Mouse (Mus musculus) embryonic facial prominence, embryonic 10.5 days (tissue): Measurements from ENCODE around the gene Calb2. TPM values are rescaled to one million over a fixed set of nuclear protein-coding genes. Genes with fewer than 3 reads are reported as not detected.

Experiments used
- DNase-seq: peaks from one replicate; pipeline ENCODE4 v3.0.0-alpha.2; 2017; ENCODE audit warnings: low spot score
- H3K27ac ChIP-seq: fragments of 300-500 bp; sonication (generic); replicated peaks from 2 replicates; pipeline ENCODE4 v1.5.1; 2016; ENCODE audit warnings: mild to moderate bottlenecking
- H3K27me3 ChIP-seq: fragments of 300-500 bp; sonication (generic); replicated peaks from 2 replicates; pipeline ENCODE4 v1.6.1; 2016; ENCODE audit warnings: low read depth, mild to moderate bottlenecking; ENCODE audit not compliant: poor library complexity, severe bottlenecking
- H3K36me3 ChIP-seq: fragments of 300-500 bp; sonication (generic); replicated peaks from 2 replicates; pipeline ENCODE4 v1.6.1; 2016; ENCODE audit warnings: mild to moderate bottlenecking, moderate library complexity
- H3K4me1 ChIP-seq: fragments of 300-500 bp; sonication (generic); 2 replicates; pipeline ENCODE4 v1.6.1; 2016
- H3K4me3 ChIP-seq: fragments of 300-500 bp; sonication (generic); 2 replicates; pipeline ENCODE4 v1.5.1; 2016; ENCODE audit warnings: mild to moderate bottlenecking, moderate library complexity
- H3K9me3 ChIP-seq: fragments of 300-500 bp; sonication (generic); 2 replicates; pipeline ENCODE4 v1.6.1; 2016; ENCODE audit warnings: mild to moderate bottlenecking
- WGBS: fragments of 180-500 bp; shearing (Covaris S2); methylation state at CpG from one replicate; pipeline ENCODE4 v1.1.7; 2016; 5-methylcytosine and 5-hydroxymethylcytosine counted together
- polyA plus RNA-seq: library from polyadenylated mRNA; unstranded; fragments of >200 nt; fragmentation: Nextera tagmentation; extraction: Ambion mirVana; gene quantifications from 2 replicates; pipeline ENCODE4 v1.2.1, GENCODE M21; 2016

Gene Calb2
- polyA plus RNA-seq, 1 experiment from 2014 or later: 3.7 TPM

DNA sequence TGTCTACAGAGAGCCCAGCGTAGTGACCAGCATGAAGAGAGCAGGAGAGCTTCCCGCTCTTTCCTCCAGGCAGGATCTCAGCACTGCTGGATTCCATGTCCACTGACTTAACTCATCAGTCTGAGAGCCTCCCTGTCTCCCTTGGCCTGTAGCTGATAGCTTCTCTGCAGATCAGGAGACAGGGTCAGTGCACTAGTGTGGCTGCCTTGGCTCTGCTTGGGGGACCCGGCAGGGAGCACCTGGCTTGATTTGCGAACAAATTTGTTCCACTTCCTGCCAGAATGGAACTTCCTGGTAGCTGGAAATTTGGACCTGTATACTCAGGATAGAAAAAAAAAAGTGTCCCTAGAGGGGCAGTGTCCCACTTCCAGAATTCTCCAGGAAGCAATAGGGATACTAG is 6.8 kb upstream of the Calb2 start:
- H3K27me3 ChIP-seq: peaks cover 11% of the 10 kb centered on the region; the same call in 1 of the 2 replicates
- no peaks in the 10 kb centered on the region for H3K36me3 ChIP-seq
- H3K9me3 ChIP-seq: no peaks in the 10 kb centered on the region
- peaks cover 14% of the 10 kb centered on the region for H3K4me1 ChIP-seq
- no peak overlapping the region for H3K27ac ChIP-seq
- WGBS: 90% methylated on average over 4 of the region's 4 CpGs
- H3K4me3 ChIP-seq: no peak overlapping the region
- no peak for DNase-seq

GRCm38 (mm10) chr8:110172161-110172560 is 4.2 kb upstream of the Calb2 start:
- no peak for DNase-seq
- H3K27me3 ChIP-seq: peaks cover 33% of the 10 kb centered on the region
- no peak overlapping the region for H3K27ac ChIP-seq
- no peaks in the 10 kb centered on the region for H3K9me3 ChIP-seq
- no peak overlapping the region for H3K4me3 ChIP-seq
- H3K36me3 ChIP-seq: no peaks in the 10 kb centered on the region
- WGBS: 63% methylated on average over 6 of the region's 6 CpGs
- peaks cover 13% of the 10 kb centered on the region for H3K4me1 ChIP-seq

DNA sequence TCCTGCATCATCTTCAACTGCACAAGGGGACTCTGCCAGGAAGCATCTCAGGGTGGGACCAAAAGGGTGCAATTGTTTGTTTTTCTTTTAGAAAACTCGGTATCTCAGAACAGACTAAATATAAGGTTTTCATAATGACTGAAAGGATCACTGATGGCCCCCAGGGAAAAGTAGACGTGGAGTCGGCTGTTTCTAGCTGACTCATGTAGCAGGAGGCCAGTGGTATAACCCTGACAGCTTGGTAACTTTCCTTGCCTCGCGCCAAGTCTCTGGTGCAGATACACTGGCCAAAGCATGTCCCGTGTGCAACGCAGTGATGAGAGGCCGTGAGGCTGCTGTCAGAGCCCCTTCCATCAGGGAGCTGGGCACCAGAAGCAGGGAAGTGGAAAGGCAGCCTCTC is 1.7 kb downstream of the Calb2 start:
- Histone ChIP-seq H3K27me3 (peaks cover 50% of the 10 kb centered on the region), H3K36me3 (no peaks in the 10 kb centered on the region), H3K4me1 (peaks cover 8% of the 10 kb centered on the region), H3K4me3 (no peak overlapping the region), H3K27ac (no peak overlapping the region), H3K9me3 (no peaks in the 10 kb centered on the region)
- DNase-seq: no peak
- 78% methylated on average over 8 of the region's 8 CpGs for WGBS

DNA sequence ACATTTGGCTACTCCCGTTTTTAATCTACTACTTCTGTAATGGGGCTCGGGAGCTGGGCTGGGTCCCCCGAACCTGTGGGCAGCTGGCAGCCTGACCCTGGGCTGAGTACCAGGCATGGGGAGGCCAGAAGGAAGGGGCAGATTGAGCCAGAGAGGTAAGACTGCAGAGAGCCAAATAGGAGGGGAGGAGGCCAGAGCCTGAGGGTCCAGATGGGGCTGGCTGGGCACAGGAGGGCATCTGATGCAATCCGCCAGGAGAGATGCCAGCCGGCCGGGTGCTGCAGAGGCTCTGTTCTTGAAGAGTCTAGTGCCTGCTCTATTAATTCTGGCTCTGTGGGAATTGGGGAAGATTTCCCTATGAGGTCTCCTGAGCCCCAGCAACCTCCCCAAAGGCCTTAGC is 6.0 kb downstream of the Calb2 start:
- Histone ChIP-seq H3K27ac (no peak overlapping the region), H3K27me3 (peaks cover 17% of the 10 kb centered on the region), H3K4me3 (no peak overlapping the region), H3K9me3 (no peaks in the 10 kb centered on the region), H3K36me3 (no peaks in the 10 kb centered on the region), H3K4me1 (no peaks in the 10 kb centered on the region)
- DNase-seq: no peak
- WGBS: 81% methylated on average over 6 of the region's 6 CpGs

DNA sequence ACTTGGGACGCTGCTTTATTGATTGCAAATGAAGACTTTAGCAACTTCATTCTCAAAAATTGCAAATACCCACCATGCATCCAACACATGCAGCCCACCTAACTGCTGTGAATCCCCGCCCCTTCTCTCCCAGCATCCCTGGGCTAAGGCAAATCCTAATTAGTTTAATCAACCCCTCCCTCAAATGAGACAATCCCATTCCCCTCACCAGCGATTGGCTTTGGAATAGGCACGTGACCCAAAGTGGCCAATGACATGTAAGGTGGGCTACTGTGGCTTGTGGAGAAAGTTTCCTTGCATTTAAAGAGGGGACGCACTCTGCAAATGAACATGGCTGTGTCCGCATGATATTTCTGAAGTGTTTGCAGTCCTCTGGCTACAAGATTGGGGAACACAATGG is 15.1 kb downstream of the Calb2 start:
- no peak overlapping the region for H3K4me3 ChIP-seq
- no peak for DNase-seq
- no peaks in the 10 kb centered on the region for H3K4me1 ChIP-seq
- H3K36me3 ChIP-seq: no peaks in the 10 kb centered on the region
- 75% methylated on average over 6 of the region's 6 CpGs for WGBS
- no peaks in the 10 kb centered on the region for H3K9me3 ChIP-seq
- no peak overlapping the region for H3K27ac ChIP-seq
- no peaks in the 10 kb centered on the region for H3K27me3 ChIP-seq

- no peaks in the 10 kb centered on the region for H3K4me1 ChIP-seq
- 0% methylated on average over 4 of the region's 4 CpGs for WGBS
- no peak overlapping the region for H3K27ac ChIP-seq
- H3K9me3 ChIP-seq: no peaks in the 10 kb centered on the region
- H3K36me3 ChIP-seq: no peaks in the 10 kb centered on the region
- no peak overlapping the region for H3K4me3 ChIP-seq
- peak; percentile 69 for DNase-seq
- H3K27me3 ChIP-seq: 0 out of 2 replicates have a peak, but pooled peaks cover 4% of the 10 kb centered on the region
Observed at GRCm38 (mm10) chr8:110145538-110145937, 22.5 kb downstream of the Calb2 start.

DNA sequence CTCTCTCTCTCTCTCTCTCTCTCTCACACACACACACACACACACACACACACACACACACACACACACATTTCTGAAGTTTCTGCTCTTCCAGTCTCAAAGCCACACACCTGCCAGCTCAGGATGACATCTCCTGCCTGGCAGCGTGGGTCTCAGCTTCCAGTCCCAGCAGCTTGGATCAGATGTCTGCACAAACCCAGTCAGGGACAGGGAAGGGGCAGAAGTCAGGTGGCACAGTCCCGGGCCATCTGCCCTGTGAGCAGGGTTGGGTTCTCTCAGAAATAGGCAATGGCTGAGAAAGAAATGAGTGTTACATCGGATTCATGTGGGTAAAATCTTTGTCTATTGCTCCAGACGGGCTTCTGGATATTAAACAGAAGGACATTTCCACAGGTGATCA is 27.2 kb downstream of the Calb2 start:
- H3K36me3 ChIP-seq: no peaks in the 10 kb centered on the region
- H3K27me3 ChIP-seq: 0 out of 2 replicates have a peak, but pooled peaks cover 4% of the 10 kb centered on the region
- H3K9me3 ChIP-seq: no peaks in the 10 kb centered on the region
- H3K27ac ChIP-seq: no peak overlapping the region
- H3K4me3 ChIP-seq: no peak overlapping the region
- DNase-seq: no peak
- H3K4me1 ChIP-seq: no peaks in the 10 kb centered on the region
- 75% methylated on average over 4 of the region's 4 CpGs for WGBS

DNA sequence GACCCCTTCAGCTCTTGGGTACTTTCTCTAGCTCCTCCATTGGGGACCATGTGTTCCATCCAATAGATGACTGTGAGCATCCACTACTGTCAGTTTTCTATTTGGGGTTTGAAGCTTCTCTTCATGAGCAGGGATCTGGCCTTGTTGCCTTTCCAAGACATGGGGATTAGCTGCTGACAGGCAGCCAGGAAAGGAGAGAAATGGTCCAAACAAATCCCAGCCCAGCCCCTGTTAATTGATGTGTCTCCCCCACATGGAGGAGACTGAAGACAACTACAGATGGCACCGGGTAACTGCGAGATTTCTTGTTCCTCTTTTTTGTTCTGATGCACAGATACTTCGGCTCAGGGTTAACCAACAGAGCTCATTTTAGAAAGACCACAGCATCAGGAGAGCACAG is 27.9 kb downstream of the Calb2 start:
- Histone ChIP-seq H3K4me3 (no peak overlapping the region), H3K27me3 (0 out of 2 replicates have a peak, but pooled peaks cover 4% of the 10 kb centered on the region), H3K4me1 (no peaks in the 10 kb centered on the region), H3K27ac (no peak overlapping the region), H3K9me3 (no peaks in the 10 kb centered on the region), H3K36me3 (no peaks in the 10 kb centered on the region)
- WGBS: 84% methylated on average over 3 of the region's 3 CpGs
- no peak for DNase-seq

DNA sequence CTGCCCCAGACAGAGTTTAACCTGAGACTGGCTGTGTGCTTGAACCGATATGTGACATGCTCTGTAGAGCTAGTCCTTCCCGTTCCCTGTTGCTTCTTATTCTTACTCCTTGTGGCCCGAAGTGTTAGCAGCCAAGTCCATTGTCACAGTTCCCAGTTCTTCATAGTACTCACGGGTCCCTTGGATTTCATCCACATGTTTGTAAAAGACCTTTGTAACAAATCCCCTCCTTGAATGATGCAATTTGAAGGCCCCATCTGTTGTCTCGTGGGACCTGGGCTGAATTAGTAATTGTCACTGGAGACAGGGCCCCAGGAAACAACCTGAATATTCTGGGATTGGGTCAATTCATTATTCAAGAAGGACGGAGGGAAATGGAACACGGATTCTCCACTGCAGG is 32.5 kb downstream of the Calb2 start:
- H3K27me3 ChIP-seq: no peaks in the 10 kb centered on the region
- no peak for DNase-seq
- no peak overlapping the region for H3K4me3 ChIP-seq
- H3K36me3 ChIP-seq: no peaks in the 10 kb centered on the region
- 81% methylated on average over 7 of the region's 7 CpGs for WGBS
- H3K9me3 ChIP-seq: no peaks in the 10 kb centered on the region
- no peak overlapping the region for H3K27ac ChIP-seq
- H3K4me1 ChIP-seq: no peaks in the 10 kb centered on the region

GRCm38 (mm10) chr8:110134236-110134635 is 33.8 kb downstream of the Calb2 start:
- Histone ChIP-seq H3K27me3 (no peaks in the 10 kb centered on the region), H3K4me3 (no peak overlapping the region), H3K4me1 (no peaks in the 10 kb centered on the region), H3K36me3 (no peaks in the 10 kb centered on the region), H3K9me3 (no peaks in the 10 kb centered on the region), H3K27ac (no peak overlapping the region)
- no peak for DNase-seq
- WGBS: 93% methylated on average over 8 of the region's 8 CpGs

GRCm38 (mm10) chr8:110130537-110130936 is 37.5 kb downstream of the Calb2 start:
- no peaks in the 10 kb centered on the region for H3K36me3 ChIP-seq

GRCm38 (mm10) chr8:110119715-110120114 is 48.3 kb downstream of the Calb2 start:
- peak; percentile 25 for DNase-seq
- 46% methylated on average over 6 of the region's 6 CpGs for WGBS
- H3K27ac ChIP-seq: no peak overlapping the region

More at GRCm38 (mm10) chr8:110130537-110130936, 37.5 kb downstream of the Calb2 start:
- Histone ChIP-seq H3K9me3 (peaks cover 6% of the 10 kb centered on the region; the same call in 1 of the 2 replicates), H3K27me3 (no peaks in the 10 kb centered on the region), H3K4me1 (no peaks in the 10 kb centered on the region), H3K4me3 (no peak overlapping the region), H3K27ac (no peak overlapping the region)
- 22% methylated on average over 13 of the region's 13 CpGs for WGBS
- DNase-seq: peak; percentile 85

GRCm38 (mm10) chr8:110102653-110103052 is 65.4 kb downstream of the Calb2 start, which contains the start of gene Gm17720:
TSS of gene Gm17720 (minus strand) at chr8:110102753.
- 86% methylated on average over 3 of the region's 3 CpGs for WGBS
- H3K4me1 ChIP-seq: no peaks in the 10 kb centered on the region
- no peaks in the 10 kb centered on the region for H3K27me3 ChIP-seq
- no peaks in the 10 kb centered on the region for H3K9me3 ChIP-seq
- DNase-seq: no peak
- no peak within 1 kb of the TSS for H3K27ac ChIP-seq
- H3K36me3 ChIP-seq: no peaks in the 10 kb centered on the region
- H3K4me3 ChIP-seq: no peak within 1 kb of the TSS

More at GRCm38 (mm10) chr8:110119715-110120114, 48.3 kb downstream of the Calb2 start:
- no peaks in the 10 kb centered on the region for H3K27me3 ChIP-seq
- H3K36me3 ChIP-seq: no peaks in the 10 kb centered on the region
- H3K4me1 ChIP-seq: no peaks in the 10 kb centered on the region
- no peaks in the 10 kb centered on the region for H3K9me3 ChIP-seq
- H3K4me3 ChIP-seq: no peak overlapping the region
